Mouse (Mus musculus) liver, embryonic 14.5 days (tissue): ENCODE data around the gene Myocd.

Experiments
- CTCF ChIP-seq: IDR thresholded peaks from 2 replicates; pipeline ENCODE4 v1.5.1; 2016; ENCODE audit warnings: antibody characterized with exemption, low read depth, control low read depth
- EP300 ChIP-seq: IDR thresholded peaks from 2 replicates; pipeline ENCODE4 v1.6.1; 2016; ENCODE audit warnings: antibody characterized with exemption, low read depth

DNA sequence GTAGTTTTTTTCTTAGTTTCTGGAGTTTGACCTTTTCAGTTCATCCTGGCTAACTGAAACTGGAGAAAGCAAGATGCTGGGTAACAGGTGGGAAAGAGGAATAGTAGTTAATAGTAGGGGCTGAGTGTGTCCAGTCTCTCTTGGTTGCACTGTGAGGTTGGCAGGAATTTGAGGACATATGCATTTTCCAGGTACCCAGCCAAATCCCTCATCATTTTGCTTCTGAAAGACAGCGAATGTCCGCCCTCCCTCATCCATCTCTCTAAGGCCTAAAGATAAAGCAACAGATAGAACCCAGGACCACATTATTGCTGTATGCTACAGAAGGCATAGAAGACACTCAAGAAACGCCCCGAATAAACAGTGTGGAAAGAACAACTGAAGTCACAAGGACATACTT, 10.8 kb downstream of the Myocd start:
- TF ChIP-seq CTCF (no peak), EP300 (no peak)
